Mouse (Mus musculus) kidney, embryonic 16.5 days (tissue): Measurements from ENCODE around the gene Cog1. TPM values are rescaled to one million over a fixed set of nuclear protein-coding genes. Genes with fewer than 3 reads are reported as not detected.
A peak's percentile ranks its signal among the peaks of the same experiment; 100 is the strongest.

ENCODE experiments used
- ATAC-seq: fragments of 200-750 bp; cut with Nextera tagmentation; 2 replicates; pipeline ENCODE4 v1.8.0; 2017; ENCODE audit warnings: moderate TSS enrichment; ENCODE audit not compliant: low FRiP score, low TSS enrichment
- H3K27ac ChIP-seq: fragments of 300-500 bp; sonication (generic); 2 replicates; pipeline ENCODE4 v1.5.1; 2014; ENCODE audit warnings: low read length
- H3K27me3 ChIP-seq: fragments of 300-500 bp; sonication (generic); 2 replicates; pipeline ENCODE4 v1.6.1; 2014; ENCODE audit warnings: low read length, control low read depth, mixed read lengths; ENCODE audit not compliant: insufficient read depth
- H3K36me3 ChIP-seq: fragments of 300-500 bp; sonication (generic); 2 replicates; pipeline ENCODE4 v1.6.1; 2014; ENCODE audit warnings: low read length, control low read depth, mixed read lengths; ENCODE audit not compliant: insufficient read depth
- H3K4me1 ChIP-seq: fragments of 300-500 bp; sonication (generic); 2 replicates; pipeline ENCODE4 v1.6.1; 2014; ENCODE audit warnings: low read length, control low read depth, mixed read lengths; ENCODE audit not compliant: insufficient read depth
- H3K4me2 ChIP-seq: fragments of 300-500 bp; sonication (generic); replicated peaks from 2 replicates; pipeline ENCODE4 v1.6.1; 2014; ENCODE audit warnings: low read depth, low read length
- H3K4me3 ChIP-seq: fragments of 300-500 bp; sonication (generic); 2 replicates; pipeline ENCODE4 v1.5.1; 2014; ENCODE audit warnings: mild to moderate bottlenecking, low read length
- H3K9ac ChIP-seq: fragments of 300-500 bp; sonication (generic); replicated peaks from 2 replicates; pipeline ENCODE4 v1.6.1; 2014; ENCODE audit warnings: low read length
- H3K9me3 ChIP-seq: fragments of 300-500 bp; sonication (generic); 2 replicates; pipeline ENCODE4 v1.6.1; 2016; ENCODE audit warnings: low read length, control low read depth
- WGBS: fragments of 180-500 bp; shearing (Covaris S2); extraction: QIAGEN DNeasy Blood & Tissue Kit; methylation state at CpG from one replicate; pipeline ENCODE4 v1.1.7; 2014; 5-methylcytosine and 5-hydroxymethylcytosine counted together
- polyA plus RNA-seq: library from polyadenylated mRNA; unstranded; fragments of >200 nt; fragmentation: Nextera tagmentation; extraction: Ambion mirVana; gene quantifications from 2 replicates; pipeline ENCODE4 v1.2.1, GENCODE M21; 2015

The Cog1 gene
- polyA plus RNA-seq, 1 experiment from 2014 or later = 25.1 TPM

DNA sequence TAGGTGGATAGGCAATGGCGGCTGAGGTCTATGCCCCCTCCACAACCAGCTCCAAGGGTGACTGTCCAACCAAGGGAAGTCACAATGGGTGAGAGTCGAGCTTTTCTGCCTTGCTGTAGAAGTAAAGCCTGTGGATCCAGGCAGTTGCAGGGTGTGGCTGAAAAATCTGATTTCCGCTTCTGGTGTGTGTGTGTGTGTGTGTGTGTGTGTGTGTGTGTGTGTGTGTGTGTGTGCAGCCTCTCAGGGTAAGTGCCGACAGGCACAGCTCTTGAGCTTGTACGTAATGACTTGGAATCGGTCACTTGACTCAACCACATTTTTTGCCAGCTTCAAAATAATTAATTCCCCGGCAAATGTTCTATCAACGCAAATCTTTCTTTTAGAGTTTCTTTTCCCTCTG, 17.7 kb upstream of the Cog1 start:
- Histone ChIP-seq H3K9me3 (no peaks in the 10 kb centered on the region), H3K4me3 (no peak overlapping the region), H3K4me2 (no peak overlapping the region), H3K27me3 (no peaks in the 10 kb centered on the region), H3K36me3 (no peaks in the 10 kb centered on the region), H3K27ac (no peak overlapping the region), H3K4me1 (no peaks in the 10 kb centered on the region; the same call in 1 of the 2 replicates), H3K9ac (no peak overlapping the region)
- no peak for ATAC-seq
- WGBS = 75% methylated on average over 8 of the region's 8 CpGs

GRCm38 (mm10) chr11:113631862-113632261, 17.1 kb upstream of the Cog1 start:
- no peak overlapping the region for H3K4me2 ChIP-seq

DNA sequence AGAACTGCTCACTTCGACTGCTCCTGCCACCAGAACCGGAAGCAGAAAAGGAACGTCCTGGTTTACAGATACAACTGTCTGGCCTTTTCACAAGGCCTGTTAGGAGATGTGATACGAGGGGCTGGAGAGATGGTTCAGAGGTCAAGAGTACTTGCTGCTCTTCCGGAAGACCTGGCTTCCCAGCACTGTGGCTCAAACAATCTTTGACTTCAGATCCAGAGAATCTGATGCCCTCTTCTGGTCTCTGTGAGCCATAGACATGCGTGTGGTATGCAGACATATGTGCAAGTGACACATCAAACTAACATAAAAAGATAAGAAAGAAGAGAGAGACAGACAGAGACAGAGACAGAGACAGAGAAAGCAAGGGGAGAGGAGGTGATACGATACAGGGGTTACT, 16.7 kb upstream of the Cog1 start:
- Histone ChIP-seq H3K4me2 (no peak overlapping the region), H3K9ac (no peak overlapping the region), H3K4me3 (no peak overlapping the region), H3K36me3 (no peaks in the 10 kb centered on the region), H3K27ac (no peak overlapping the region), H3K4me1 (no peaks in the 10 kb centered on the region; the same call in 1 of the 2 replicates), H3K27me3 (no peaks in the 10 kb centered on the region), H3K9me3 (no peaks in the 10 kb centered on the region)
- 70% methylated on average over 7 of the region's 7 CpGs for WGBS
- ATAC-seq = no peak

More at GRCm38 (mm10) chr11:113631862-113632261, 17.1 kb upstream of the Cog1 start:
- H3K9me3 ChIP-seq = no peaks in the 10 kb centered on the region
- ATAC-seq = no peak
- no peak overlapping the region for H3K9ac ChIP-seq
- no peak overlapping the region for H3K27ac ChIP-seq
- H3K4me3 ChIP-seq = no peak overlapping the region
- 61% methylated on average over 8 of the region's 8 CpGs for WGBS
- no peaks in the 10 kb centered on the region for H3K27me3 ChIP-seq
- no peaks in the 10 kb centered on the region; the same call in 1 of the 2 replicates for H3K4me1 ChIP-seq
- no peaks in the 10 kb centered on the region for H3K36me3 ChIP-seq

- no peaks in the 10 kb centered on the region for H3K27me3 ChIP-seq
- no peak overlapping the region for H3K9ac ChIP-seq
- no peaks in the 10 kb centered on the region for H3K36me3 ChIP-seq
- H3K4me3 ChIP-seq = no peak overlapping the region
- H3K4me1 ChIP-seq = no peaks in the 10 kb centered on the region; the same call in 1 of the 2 replicates
- H3K4me2 ChIP-seq = no peak overlapping the region
- no peak for ATAC-seq
- no peak overlapping the region for H3K27ac ChIP-seq
- H3K9me3 ChIP-seq = peaks cover 5% of the 10 kb centered on the region; the same call in 1 of the 2 replicates
- WGBS = 97% methylated on average over 5 of the region's 5 CpGs
These were observed 15.6 kb upstream of the Cog1 start for GRCm38 (mm10) chr11:113633398-113633797.

DNA sequence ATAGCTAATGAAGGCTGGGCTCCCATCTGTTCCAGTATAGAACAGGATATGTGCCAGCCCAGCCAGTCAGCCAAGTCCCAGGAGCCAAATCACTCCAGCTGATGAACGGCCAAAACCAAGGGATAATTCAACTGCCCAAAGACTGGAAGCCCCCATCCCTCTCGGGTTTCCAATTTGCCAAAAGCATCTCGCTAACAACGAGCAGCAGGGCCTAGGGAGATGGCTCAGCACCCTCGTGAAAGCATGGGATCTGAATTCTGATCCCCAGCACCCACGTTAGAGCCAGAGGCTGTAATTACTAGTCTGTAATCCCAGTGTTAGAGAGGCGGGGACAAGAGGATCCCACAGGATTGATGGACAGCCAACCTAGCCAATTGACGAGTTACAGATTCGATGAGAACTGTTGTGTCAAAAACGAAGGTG, 14.3 kb upstream of the Cog1 start:
- H3K4me3 ChIP-seq = no peak overlapping the region
- peaks cover 5% of the 10 kb centered on the region; the same call in 1 of the 2 replicates for H3K9me3 ChIP-seq
- no peak overlapping the region for H3K27ac ChIP-seq
- WGBS = 62% methylated on average over 10 of the region's 10 CpGs
- H3K9ac ChIP-seq = no peak overlapping the region
- ATAC-seq = no peak
- no peaks in the 10 kb centered on the region for H3K27me3 ChIP-seq
- H3K4me1 ChIP-seq = no peaks in the 10 kb centered on the region; the same call in 1 of the 2 replicates
- H3K36me3 ChIP-seq = no peaks in the 10 kb centered on the region
- no peak overlapping the region for H3K4me2 ChIP-seq

GRCm38 (mm10) chr11:113638680-113639079, 10.3 kb upstream of the Cog1 start:
- H3K4me3 ChIP-seq = no peak overlapping the region
- no peak overlapping the region for H3K27ac ChIP-seq
- no peak overlapping the region for H3K4me2 ChIP-seq
- H3K27me3 ChIP-seq = no peaks in the 10 kb centered on the region
- peaks cover 5% of the 10 kb centered on the region; the same call in 1 of the 2 replicates for H3K9me3 ChIP-seq
- H3K36me3 ChIP-seq = no peaks in the 10 kb centered on the region
- no peak for ATAC-seq
- H3K4me1 ChIP-seq = no peaks in the 10 kb centered on the region
- no peak overlapping the region for H3K9ac ChIP-seq
- WGBS = 89% methylated on average over 12 of the region's 12 CpGs

- H3K27me3 ChIP-seq = no peaks in the 10 kb centered on the region
- H3K4me2 ChIP-seq = no peak overlapping the region
- 86% methylated on average over 3 of the region's 3 CpGs for WGBS
- ATAC-seq = no peak
- no peaks in the 10 kb centered on the region for H3K9me3 ChIP-seq
- H3K4me1 ChIP-seq = peaks cover 11% of the 10 kb centered on the region
- H3K27ac ChIP-seq = no peak overlapping the region
- no peak overlapping the region for H3K9ac ChIP-seq
- no peak overlapping the region for H3K4me3 ChIP-seq
- no peaks in the 10 kb centered on the region for H3K36me3 ChIP-seq
These were observed 3.8 kb upstream of the Cog1 start for GRCm38 (mm10) chr11:113645181-113645580.

DNA sequence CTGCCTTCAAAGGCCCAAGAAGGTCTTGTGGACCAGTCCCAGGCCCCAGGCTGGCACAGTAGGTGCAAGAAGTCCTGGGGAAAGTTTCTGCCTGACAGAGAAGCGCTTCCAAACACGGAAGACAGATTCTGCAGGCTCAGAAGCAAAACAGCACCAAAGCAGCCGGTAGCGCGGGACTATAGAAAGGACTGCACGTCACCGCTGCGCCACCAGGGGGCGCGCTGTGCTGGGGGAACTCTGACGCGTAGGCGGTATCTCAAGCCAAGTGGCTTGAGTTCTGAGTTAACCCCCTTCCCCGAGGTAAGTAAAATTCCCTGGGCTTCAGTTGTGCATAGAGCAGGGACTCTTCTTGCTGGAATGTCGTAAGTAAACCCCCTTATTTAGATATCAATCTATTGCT, 817 bp upstream of the Cog1 start:
- no peaks in the 10 kb centered on the region for H3K9me3 ChIP-seq
- peaks cover 39% of the 10 kb centered on the region for H3K4me1 ChIP-seq
- H3K4me2 ChIP-seq = 0 out of 2 replicates have a peak overlapping the region, but pooled peaks have one; percentile 21
- 4% methylated on average over 15 of the region's 15 CpGs for WGBS
- no peak overlapping the region for H3K27ac ChIP-seq
- H3K27me3 ChIP-seq = no peaks in the 10 kb centered on the region
- no peak overlapping the region for H3K4me3 ChIP-seq
- H3K36me3 ChIP-seq = peaks cover 14% of the 10 kb centered on the region; the same call in 1 of the 2 replicates
- no peak for ATAC-seq
- peak overlapping the region; percentile 50 for H3K9ac ChIP-seq

DNA sequence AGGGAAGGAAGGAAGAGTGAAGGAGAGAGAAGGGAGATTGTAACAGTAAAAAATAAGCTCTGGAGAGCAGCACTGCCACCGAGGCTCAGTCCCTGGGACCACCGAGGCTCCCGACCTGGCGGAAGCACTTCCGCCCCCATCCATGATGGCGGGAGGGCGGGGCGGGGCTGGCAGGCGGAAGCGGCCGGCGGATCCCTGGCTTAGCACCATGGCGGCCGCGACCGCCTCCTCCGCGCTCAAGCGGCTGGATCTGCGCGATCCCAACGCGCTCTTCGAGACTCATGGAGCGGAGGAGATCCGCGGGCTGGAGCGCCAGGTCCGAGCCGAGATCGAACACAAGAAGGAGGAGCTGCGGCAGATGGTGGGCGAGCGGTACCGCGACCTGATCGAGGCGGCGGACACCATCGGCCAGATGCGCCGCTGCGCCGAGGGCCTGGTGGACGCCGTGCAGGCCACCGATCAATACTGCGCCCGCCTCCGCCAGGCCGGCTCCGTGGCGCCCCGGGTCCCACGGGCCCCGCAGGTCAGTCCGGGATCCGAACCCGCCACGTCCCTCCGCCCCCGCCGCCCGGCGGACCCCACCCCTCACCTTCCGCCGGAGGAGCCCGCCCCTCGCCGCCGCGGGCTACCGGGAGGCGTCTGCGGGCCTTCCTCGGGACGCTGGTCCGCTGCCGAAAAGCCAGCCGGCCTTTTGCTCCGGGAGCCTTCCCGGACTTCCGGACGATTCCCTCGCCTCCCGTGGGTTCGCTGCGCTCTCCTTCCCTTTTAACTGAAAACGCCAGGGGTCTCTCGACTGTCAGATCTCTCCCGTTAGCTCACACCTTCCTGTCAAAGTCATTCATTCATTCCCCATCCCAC, 613 bp downstream of the Cog1 start, which contains the start of gene Slc39a11:
Gene Slc39a11, minus strand, starts transcription at position 727 of the 858 bp plus-strand sequence.
- Histone ChIP-seq H3K9ac (peak within 1 kb of the TSS; percentile 96), H3K4me1 (peaks cover 41% of the 10 kb centered on the region), H3K27me3 (no peaks in the 10 kb centered on the region), H3K9me3 (no peaks in the 10 kb centered on the region), H3K36me3 (peaks cover 28% of the 10 kb centered on the region), H3K4me2 (peak within 1 kb of the TSS; percentile 80), H3K27ac (peak within 1 kb of the TSS; percentile 84), H3K4me3 (peak within 1 kb of the TSS; percentile 95)
- ATAC-seq = peak; percentile 72
- WGBS = under 1% methylated on average over 79 of the region's 91 CpGs
